Mouse (Mus musculus) megakaryocyte, embryonic 14.5 days (primary cell): ENCODE results near the gene Clta.

Experiments
- FLI1 ChIP-seq: IDR thresholded peaks from 2 replicates; pipeline ENCODE4 v1.6.1; 2012; ENCODE audit warnings: low read length, inconsistent platforms, mixed read lengths
- GATA1 ChIP-seq: IDR thresholded peaks from 3 replicates; pipeline ENCODE4 v1.6.1; 2012; ENCODE audit warnings: mixed read lengths, low read length, inconsistent platforms, borderline replicate concordance

DNA sequence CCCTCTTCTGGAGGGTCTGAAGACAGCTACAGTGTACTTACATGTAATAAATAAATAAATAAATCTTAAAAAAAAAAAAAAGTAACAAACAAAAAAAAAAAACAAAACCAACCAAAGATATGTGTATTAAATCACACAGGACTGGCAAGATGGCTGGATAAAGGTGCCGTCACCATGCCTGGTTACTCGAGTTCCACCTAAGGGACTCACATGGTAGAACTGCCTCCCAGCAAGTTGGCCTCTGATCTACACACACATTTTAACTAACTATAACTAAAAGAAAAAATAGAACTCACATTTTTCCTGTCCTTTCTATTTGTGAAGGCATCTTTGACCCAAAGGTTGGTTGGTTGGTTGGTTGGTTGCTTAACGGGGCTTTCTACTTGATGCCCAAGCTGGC lies 7.5 kb downstream of the Clta start:
- TF ChIP-seq GATA1, result no peak
- TF ChIP-seq FLI1, result no peak
